Mouse (Mus musculus): Measurements from ENCODE around the gene Scgb1b20.
"Not testable (repeated sequence)": the region's sequence is repeated elsewhere in the genome, so short reads cannot be mapped to it uniquely, and the experiment has no call there.

The Scgb1b20 gene

GRCm38 (mm10) chr7:33372934-33373333, at the start of gene Scgb1b20:
TSS of gene Scgb1b20 (plus strand) at chr7:33373234.
- DNase-seq (ENCODE audit: low read depth, low spot score) = not testable (repeated sequence)

GRCm38 (mm10) chr7:33366222-33366621, 6.8 kb upstream of the Scgb1b20 start, which contains the start of gene Scgb2b20:
TSS of gene Scgb2b20 (minus strand) at chr7:33366322.
- DNase-seq (ENCODE audit: low read depth, low spot score) = not testable (repeated sequence)

GRCm38 (mm10) chr7:33399749-33400148, 26.7 kb downstream of the Scgb1b20 start:
- not testable (repeated sequence) for DNase-seq (ENCODE audit: low read depth, low spot score)

- DNase-seq (ENCODE audit: low read depth, low spot score) = no peak
Observed at GRCm38 (mm10) chr7:33401650-33402049, 28.6 kb downstream of the Scgb1b20 start.

- DNase-seq (ENCODE audit: low read depth, low spot score) = not testable (repeated sequence)
Observed at GRCm38 (mm10) chr7:33409681-33410080, 36.6 kb downstream of the Scgb1b20 start.

All from A20 (cell line).